Mouse (Mus musculus) thymus, adult 18-20 months (tissue): ENCODE results near the gene Thpo.
A peak's percentile ranks its signal among the peaks of the same experiment; 100 is the strongest.

Experiments
- DNase-seq, 2 experiments: peaks; one replicate each; pipeline ENCODE4 v3.0.0; 2022; ENCODE audit warnings: mixed read lengths in 2 of 2

Thpo gene

GRCm38 (mm10) chr16:20723247-20723646 lies 11.1 kb downstream of the Thpo start:
- DNase-seq, result no peak

GRCm38 (mm10) chr16:20722736-20723135 lies 11.6 kb downstream of the Thpo start:
- DNase-seq, result no peak

- DNase-seq, result no peak
These were observed 12.5 kb downstream of the Thpo start for GRCm38 (mm10) chr16:20721808-20722207.

- DNase-seq, result no peak
These were observed 16.2 kb downstream of the Thpo start for GRCm38 (mm10) chr16:20717978-20718670.

- peak; percentile 96 to 97 for DNase-seq
These were observed 16.9 kb downstream of the Thpo start, which contains the start of the genes Polr2h and Clcn2 for GRCm38 (mm10) chr16:20717181-20717977. Gene Polr2h, plus strand, starts transcription at chr16:20717665. Gene Clcn2, minus strand, starts transcription at chr16:20717746.

- no peak for DNase-seq
These were observed 17.5 kb downstream of the Thpo start for GRCm38 (mm10) chr16:20716841-20717180.

- peak; percentile 70 to 71 for DNase-seq
These were observed 18.1 kb downstream of the Thpo start for GRCm38 (mm10) chr16:20715976-20716840.

GRCm38 (mm10) chr16:20715566-20715965 lies 18.7 kb downstream of the Thpo start:
- DNase-seq, result no peak

- no peak for DNase-seq
These were observed 19.1 kb downstream of the Thpo start for GRCm38 (mm10) chr16:20715161-20715560.

GRCm38 (mm10) chr16:20714307-20715080 lies 19.8 kb downstream of the Thpo start:
- DNase-seq, result no peak

- no peak for DNase-seq
These were observed 21.4 kb downstream of the Thpo start for GRCm38 (mm10) chr16:20712889-20713288.

- no peak for DNase-seq
These were observed 22.1 kb downstream of the Thpo start for GRCm38 (mm10) chr16:20712190-20712589.

GRCm38 (mm10) chr16:20710810-20711209 lies 23.5 kb downstream of the Thpo start:
- DNase-seq, result no peak

GRCm38 (mm10) chr16:20710370-20710769 lies 23.9 kb downstream of the Thpo start:
- DNase-seq, result no peak

GRCm38 (mm10) chr16:20708939-20709734 lies 25.2 kb downstream of the Thpo start:
- DNase-seq, result peak; percentile 40 to 44

- DNase-seq, result no peak
These were observed 25.9 kb downstream of the Thpo start for GRCm38 (mm10) chr16:20708220-20708938.

GRCm38 (mm10) chr16:20706407-20707055 lies 27.8 kb downstream of the Thpo start:
- DNase-seq, result no peak

- DNase-seq, result no peak
These were observed 28.5 kb downstream of the Thpo start for GRCm38 (mm10) chr16:20705786-20706185.

- DNase-seq, result no peak
These were observed 30.5 kb downstream of the Thpo start for GRCm38 (mm10) chr16:20703699-20704400.

- DNase-seq, result no peak
These were observed 31.2 kb downstream of the Thpo start for GRCm38 (mm10) chr16:20703071-20703470.
